Mouse (Mus musculus) E14TG2a.4 (cell line): ENCODE results near the gene C130074G19Rik.

Experiments used
- CTCF ChIP-seq: conservative IDR thresholded peaks from 2 replicates; pipeline ENCODE4 v1.5.1; 2014; ENCODE audit warnings: low read length
- NANOG ChIP-seq: IDR thresholded peaks from 2 replicates; pipeline ENCODE4 v1.6.1; 2014; ENCODE audit warnings: borderline replicate concordance, low read length, mixed read lengths

- TF ChIP-seq CTCF (no peak), NANOG (no peak)
Observed at GRCm38 (mm10) chr1:184864381-184864801, 18.6 kb downstream of the C130074G19Rik start.
